Comparison of ENCODE assay signal across 8 mouse cellular contexts in the genomic region with DNA sequence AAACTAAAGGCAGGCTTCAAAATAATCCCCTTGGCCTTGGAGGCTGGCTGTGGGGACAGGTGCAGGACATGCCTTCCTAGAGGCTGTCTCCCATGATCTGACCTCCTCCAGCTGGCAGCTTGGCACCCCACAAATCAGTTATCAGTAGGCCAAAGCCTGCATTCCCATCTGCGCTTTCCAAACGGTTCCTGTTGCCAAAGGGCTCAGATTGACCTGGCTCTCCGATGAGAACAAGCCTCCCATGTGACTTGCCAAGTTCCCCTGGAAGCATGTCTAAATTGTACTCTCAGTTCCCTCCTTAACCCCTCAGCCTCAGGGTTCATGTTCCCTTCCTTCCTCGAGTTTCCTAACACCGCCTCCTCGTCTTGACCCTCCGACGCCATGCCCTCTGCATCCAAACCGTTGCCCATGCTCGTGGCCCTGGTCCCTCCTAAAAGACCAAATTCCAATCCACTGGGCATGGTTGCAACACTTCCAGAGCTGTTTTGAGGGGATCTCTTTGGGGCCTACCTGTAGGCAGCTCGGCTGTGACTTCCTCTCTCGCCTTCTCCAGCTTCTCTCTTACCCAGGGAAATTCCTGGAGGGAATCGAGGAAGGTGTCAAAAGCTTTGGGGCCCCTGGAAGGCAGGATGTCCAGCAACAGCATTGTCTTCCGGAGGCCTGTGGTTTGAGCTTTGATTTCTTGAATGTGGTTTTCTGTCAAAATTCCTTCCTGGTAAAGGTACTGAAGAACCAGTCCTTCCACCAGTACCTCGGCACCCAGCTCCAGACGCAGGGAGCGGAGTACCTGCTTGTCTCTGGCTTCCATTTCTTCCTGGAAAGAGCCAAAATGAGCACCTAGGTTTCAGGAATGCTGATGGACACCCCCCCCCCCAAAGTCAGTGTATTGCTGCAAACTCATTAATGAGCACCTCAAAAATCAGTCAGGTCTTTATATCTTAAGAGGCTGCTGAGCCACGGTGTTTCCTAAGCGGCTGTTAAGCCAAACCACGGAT. TPM values are rescaled to one million over a fixed set of nuclear protein-coding genes. Genes with fewer than 3 reads are reported as not detected.
DNase-seq lines count a peak whose midpoint lies in the region; ATAC-seq lines count a peak whose summit lies in the region.

No protein-coding gene starts in this region.

- H3K4me2 ChIP-seq in liver, embryonic 12.5 days, result peak overlapping the region; percentile 79

- H3K27ac ChIP-seq in liver, embryonic 12.5 days, result no peak overlapping the region

- no peaks in the 10 kb centered on the region for H3K36me3 ChIP-seq in liver, embryonic 12.5 days

- ATAC-seq in liver, embryonic 12.5 days, result no peak
- peak; percentile 53 for ATAC-seq in monocyte, adult 5-6 weeks (replicated peaks; ENCODE audit: insufficient number of reproducible peaks, low FRiP score, low TSS enrichment, poor library complexity, severe bottlenecking)
- no peak for ATAC-seq in activated CD4-positive, CD25-positive, alpha-beta regulatory T cell, adult 4 months

- intact Hi-C loops in left cerebral cortex, postnatal 36 days (cut with DNase I), result loop anchor here (2.0 to 5.0 kb wide), 4 partner anchors 58 to 330 kb away; partner anchors contain the start of gene Socs2

- H3K9ac ChIP-seq in liver, embryonic 12.5 days, result peak overlapping the region; percentile 80; the same call in 1 of the 2 replicates

- H3K9me3 ChIP-seq in liver, embryonic 12.5 days (replicated peaks), result no peaks in the 10 kb centered on the region

- peak overlapping the region; percentile 80 for H3K4me3 ChIP-seq in liver, embryonic 12.5 days

- H3K27me3 ChIP-seq in liver, embryonic 12.5 days (replicated peaks), result 0 out of 2 replicates have a peak, but pooled peaks cover 5% of the 10 kb centered on the region

- WGBS in liver, embryonic 12.5 days (ENCODE audit: insufficient replicate concordance), result 56% methylated on average over 20 of the region's 20 CpGs

- peaks cover 30% of the 10 kb centered on the region for H3K4me1 ChIP-seq in liver, embryonic 12.5 days

- peak; percentile 7 to 35 for DNase-seq in left cerebral cortex, postnatal 36 days (ENCODE audit: low spot score in 2 of 2)
- no peak for DNase-seq in left cerebral cortex, adult 8-10 months (ENCODE audit: low spot score in 2 of 2)
- DNase-seq in cerebellum, adult 18-20 months, result peak; percentile 89 to 94
- DNase-seq in gastrocnemius, postnatal 25 days, result peak; percentile 90
- DNase-seq in induced T-regulatory cell, adult 2 months (ENCODE audit: low read depth), result peak; percentile 42

RNA-seq across cellular contexts. Expression of gene Cradd, which starts 1.6 kb away (rescaled TPM):
- total RNA-seq in left cerebral cortex, postnatal 36 days (2021), result 1 to 10 TPM; 4.8 to 7.7 TPM
- 10 to 100 TPM in 1 of 4 experiments, 1 to 10 TPM in 3; 8.2 to 11.0 (median 9.0) TPM for total RNA-seq in left cerebral cortex, adult 8-10 months (2022)
- 1 to 10 TPM; 8.3 to 8.5 TPM for total RNA-seq in gastrocnemius, postnatal 25 days (2021)
- polyA plus RNA-seq in liver, embryonic 12.5 days (2016; fragmentation: Nextera tagmentation; extraction: Ambion mirVana), result 5.0 and 5.1 TPM in 2 replicates
- total RNA-seq in monocyte, adult 5-6 weeks (2017), result 3.2 to 12.0 TPM (median 4.6 TPM) in 3 replicates
- polyA plus RNA-seq in activated CD4-positive, CD25-positive, alpha-beta regulatory T cell, adult 4 months (2017; shearing (Covaris generic)), result 10 to 100 TPM; 31.3 to 34.4 TPM

Comparison
In these comparisons a context has a peak if more than half of its experiments do, and no peak if none do; other contexts are left out.
1. DNase-seq: peak in left cerebral cortex, postnatal 36 days (2 of 2), cerebellum, adult 18-20 months (2 of 2), gastrocnemius, postnatal 25 days (single experiment) and induced T-regulatory cell, adult 2 months (single experiment); none in left cerebral cortex, adult 8-10 months (0 of 2).